Mouse (Mus musculus) kidney, adult 2 months (tissue): ENCODE measurements at regions not wholly inside any gene's neighbourhood (a gene's known extent, or its start where the extent isn't known, plus 50 kb on each side); places are given as distances from the start of the nearest gene placed in this dataset.
"Not testable (repeated sequence)": the region's sequence is repeated elsewhere in the genome, so short reads cannot be mapped to it uniquely, and the experiment has no call there.

Source experiments
- CTCF ChIP-seq: fragments of 200-500 bp; conservative IDR thresholded peaks from 2 replicates; pipeline ENCODE4 v1.5.1; 2011; ENCODE audit warnings: low read depth, mild to moderate bottlenecking, control low read depth, low read length, moderate library complexity, mixed read lengths; ENCODE audit not compliant: insufficient read depth, insufficient read length
- POLR2A ChIP-seq: fragments of 200-500 bp; IDR thresholded peaks from one replicate; pipeline ENCODE4 v1.6.1; 2011; ENCODE audit warnings: low read depth, low read length, control low read depth

DNA sequence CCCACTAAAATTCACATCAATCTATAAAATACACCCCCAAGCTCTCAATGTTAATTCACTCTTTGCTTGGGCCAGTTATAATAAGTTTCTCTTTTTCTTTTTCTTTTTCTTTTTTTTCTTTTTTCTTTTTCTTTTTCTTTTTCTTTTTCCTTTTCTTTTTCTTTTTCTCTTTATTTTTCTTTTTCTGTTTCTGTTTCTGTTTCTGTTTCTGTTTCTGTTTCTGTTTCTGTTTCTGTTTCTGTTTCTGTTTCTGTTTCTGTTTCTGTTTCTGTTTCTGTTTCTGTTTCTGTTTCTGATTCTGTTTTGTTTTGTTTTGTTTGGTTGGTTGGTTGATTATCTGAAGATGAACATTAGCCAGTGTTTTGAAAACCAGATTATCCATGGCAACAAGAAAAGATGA, 201.2 kb upstream of the Col1a2 start:
- not testable (repeated sequence) for TF ChIP-seq POLR2A, CTCF
